Mouse (Mus musculus): Measurements from ENCODE around the gene Ccdc12.

GRCm38 (mm10) chr9:110620180-110620579 is 36.1 kb upstream of the Ccdc12 start:
- peak; percentile 38; the same call in 1 of the 2 replicates for TF ChIP-seq CTCF (conservative IDR thresholded peaks at IDR 0.05; ENCODE audit: insufficient read depth, insufficient read length, low read depth, low read length)
- no peak for TF ChIP-seq POLR2A (IDR thresholded peaks at IDR 0.05; ENCODE audit: low read depth, low read length)
